Mouse (Mus musculus): ENCODE measurements around the gene D1Pas1.

GRCm38 (mm10) chr1:187004306-187004705 is 37.1 kb downstream of the D1Pas1 start:
- TF ChIP-seq CTCF (IDR thresholded peaks at IDR 0.05; ENCODE audit: control insufficient read depth, insufficient read depth, insufficient replicate concordance, low read depth, low read length) (no peak), POLR2A (IDR thresholded peaks at IDR 0.05; ENCODE audit: control insufficient read depth, low read depth, low read length) (no peak)

All from testis, adult 2 months (tissue).